Mouse (Mus musculus) liver, embryonic 13.5 days (tissue): ENCODE data around the gene Prkar1b. TPM values are rescaled to one million over a fixed set of nuclear protein-coding genes. Genes with fewer than 3 reads are reported as not detected.

Experiments
- ATAC-seq: fragments of 200-750 bp; cut with Nextera tagmentation; 2 replicates; pipeline ENCODE4 v1.8.0; 2017; ENCODE audit warnings: low read depth, mild to moderate bottlenecking, moderate number of reproducible peaks, moderate library complexity
- DNase-seq: peaks from one replicate; pipeline ENCODE4 v3.0.0; 2022
- H3K27ac ChIP-seq: fragments of 300-500 bp; sonication (generic); 2 replicates; pipeline ENCODE4 v1.5.1; 2015; ENCODE audit warnings: moderate library complexity, mild to moderate bottlenecking, inconsistent platforms
- H3K27me3 ChIP-seq: fragments of 300-500 bp; sonication (generic); 2 replicates; pipeline ENCODE4 v1.6.1; 2015; ENCODE audit warnings: mild to moderate bottlenecking, inconsistent platforms
- H3K36me3 ChIP-seq: fragments of 300-500 bp; sonication (generic); 2 replicates; pipeline ENCODE4 v1.6.1; 2015; ENCODE audit warnings: mild to moderate bottlenecking, inconsistent platforms
- H3K4me1 ChIP-seq: fragments of 300-500 bp; sonication (generic); replicated peaks from 2 replicates; pipeline ENCODE4 v1.6.1; 2015; ENCODE audit warnings: inconsistent platforms
- H3K4me2 ChIP-seq: fragments of 300-500 bp; sonication (generic); 2 replicates; pipeline ENCODE4 v1.6.1; 2015; ENCODE audit warnings: inconsistent platforms, mild to moderate bottlenecking, moderate library complexity
- H3K4me3 ChIP-seq: fragments of 300-500 bp; sonication (generic); replicated peaks from 2 replicates; pipeline ENCODE4 v1.5.1; 2015; ENCODE audit warnings: mild to moderate bottlenecking, inconsistent platforms
- H3K9ac ChIP-seq: fragments of 300-500 bp; sonication (generic); 2 replicates; pipeline ENCODE4 v1.6.1; 2015; ENCODE audit warnings: mild to moderate bottlenecking, inconsistent platforms
- H3K9me3 ChIP-seq: fragments of 300-500 bp; sonication (generic); replicated peaks from 2 replicates; pipeline ENCODE4 v1.6.1; 2016; ENCODE audit warnings: inconsistent platforms
- WGBS: fragments of 180-500 bp; shearing (Covaris S2); methylation state at CpG from one replicate; pipeline ENCODE4 v1.1.7; 2015; ENCODE audit not compliant: insufficient replicate concordance; 5-methylcytosine and 5-hydroxymethylcytosine counted together
- polyA plus RNA-seq: library from polyadenylated mRNA; unstranded; fragments of >200 nt; fragmentation: Nextera tagmentation; extraction: Ambion mirVana; gene quantifications from 2 replicates; pipeline ENCODE4 v1.2.1, GENCODE M21; 2015

Prkar1b gene
- polyA plus RNA-seq, 1 experiment from 2014 or later, result 2.6 TPM

- Histone ChIP-seq H3K9ac (no peak overlapping the region), H3K36me3 (no peaks in the 10 kb centered on the region), H3K27me3 (peaks cover 37% of the 10 kb centered on the region), H3K27ac (no peak overlapping the region), H3K4me3 (peak overlapping the region; percentile 44), H3K4me1 (no peaks in the 10 kb centered on the region), H3K4me2 (peak overlapping the region; percentile 60), H3K9me3 (no peaks in the 10 kb centered on the region)
- no peak for ATAC-seq
- DNase-seq, result no peak
- 40% methylated on average over 12 of the region's 12 CpGs for WGBS
Observed at GRCm38 (mm10) chr5:139128476-139129065, 21.2 kb downstream of the Prkar1b start.

- no peak overlapping the region for H3K9ac ChIP-seq
- no peak for ATAC-seq
- H3K9me3 ChIP-seq, result no peaks in the 10 kb centered on the region
- H3K27me3 ChIP-seq, result peaks cover 25% of the 10 kb centered on the region
- no peaks in the 10 kb centered on the region for H3K4me1 ChIP-seq
- H3K4me2 ChIP-seq, result no peak overlapping the region
- 63% methylated on average over 3 of the region's 3 CpGs for WGBS
- no peak overlapping the region for H3K4me3 ChIP-seq
- H3K36me3 ChIP-seq, result no peaks in the 10 kb centered on the region
- no peak overlapping the region for H3K27ac ChIP-seq
- no peak for DNase-seq
Observed at GRCm38 (mm10) chr5:139125717-139126116, 24.1 kb downstream of the Prkar1b start.

GRCm38 (mm10) chr5:139118961-139119276 lies 30.9 kb downstream of the Prkar1b start:
- ATAC-seq, result no peak

GRCm38 (mm10) chr5:139118139-139118960 lies 31.5 kb downstream of the Prkar1b start:
- Histone ChIP-seq H3K27me3 (no peaks in the 10 kb centered on the region), H3K4me1 (no peaks in the 10 kb centered on the region), H3K36me3 (no peaks in the 10 kb centered on the region), H3K9ac (no peak overlapping the region), H3K4me3 (no peak overlapping the region), H3K4me2 (no peak overlapping the region), H3K27ac (no peak overlapping the region), H3K9me3 (no peaks in the 10 kb centered on the region)
- no peak for DNase-seq
- no peak for ATAC-seq
- WGBS, result 45% methylated on average over 5 of the region's 5 CpGs

More at GRCm38 (mm10) chr5:139118961-139119276, 30.9 kb downstream of the Prkar1b start:
- H3K36me3 ChIP-seq, result no peaks in the 10 kb centered on the region
- no peaks in the 10 kb centered on the region for H3K9me3 ChIP-seq
- no peak overlapping the region for H3K9ac ChIP-seq
- no peaks in the 10 kb centered on the region for H3K4me1 ChIP-seq
- 38% methylated on average over 2 of the region's 2 CpGs for WGBS
- no peak overlapping the region for H3K4me3 ChIP-seq
- no peak for DNase-seq
- H3K27ac ChIP-seq, result no peak overlapping the region
- no peaks in the 10 kb centered on the region for H3K27me3 ChIP-seq
- H3K4me2 ChIP-seq, result no peak overlapping the region

- H3K4me3 ChIP-seq, result no peak overlapping the region
- no peaks in the 10 kb centered on the region for H3K27me3 ChIP-seq
- H3K4me2 ChIP-seq, result no peak overlapping the region
- no peaks in the 10 kb centered on the region for H3K36me3 ChIP-seq
- ATAC-seq, result no peak
- no peak overlapping the region for H3K9ac ChIP-seq
- no peaks in the 10 kb centered on the region for H3K9me3 ChIP-seq
- WGBS, result 71% methylated on average over 7 of the region's 7 CpGs
- H3K27ac ChIP-seq, result no peak overlapping the region
- no peak for DNase-seq
- no peaks in the 10 kb centered on the region for H3K4me1 ChIP-seq
Observed at GRCm38 (mm10) chr5:139115507-139115906, 34.3 kb downstream of the Prkar1b start.

DNA sequence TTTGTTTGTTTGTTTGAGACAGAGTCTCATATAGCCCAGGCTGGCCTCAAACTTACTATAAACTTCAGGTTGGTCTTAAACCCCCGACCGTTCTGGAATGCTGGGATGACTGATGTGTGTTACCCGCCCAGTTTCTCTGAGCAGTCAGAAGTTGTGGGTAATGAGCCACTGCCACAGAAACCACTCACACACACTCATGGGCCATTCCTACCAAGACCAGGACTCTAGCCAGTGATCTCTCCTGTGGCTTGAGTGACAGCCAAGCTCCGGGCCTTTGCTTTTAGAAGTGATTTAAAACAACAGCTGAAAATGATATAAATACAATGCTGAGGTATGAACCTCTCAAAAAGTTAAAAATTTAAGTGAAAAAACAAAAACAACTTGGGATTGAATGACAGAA lies 34.9 kb downstream of the Prkar1b start:
- Histone ChIP-seq H3K27me3 (no peaks in the 10 kb centered on the region), H3K4me3 (no peak overlapping the region), H3K4me1 (no peaks in the 10 kb centered on the region), H3K9ac (no peak overlapping the region), H3K36me3 (no peaks in the 10 kb centered on the region), H3K9me3 (no peaks in the 10 kb centered on the region), H3K4me2 (no peak overlapping the region), H3K27ac (no peak overlapping the region)
- 58% methylated on average over 4 of the region's 4 CpGs for WGBS
- no peak for DNase-seq
- ATAC-seq, result no peak

DNA sequence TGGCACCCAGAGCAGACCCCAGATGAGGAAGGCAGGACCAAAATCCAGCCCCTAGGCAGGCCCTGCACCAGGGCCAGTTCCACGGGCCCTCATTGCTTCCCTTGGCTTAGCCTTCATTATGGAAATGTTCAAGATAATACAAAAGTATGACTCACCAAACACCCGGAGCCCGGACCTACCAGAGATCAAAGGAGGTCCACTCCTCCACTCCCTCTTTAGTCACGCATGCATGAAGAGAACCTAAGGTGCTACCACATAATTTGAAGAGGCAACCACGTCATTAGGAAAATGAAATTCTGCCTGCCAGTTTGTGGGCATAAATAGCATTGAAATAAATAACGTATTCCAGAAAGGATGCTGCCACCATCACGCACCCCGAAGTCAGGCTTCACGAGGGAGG lies 37.4 kb downstream of the Prkar1b start:
- Histone ChIP-seq H3K27me3 (0 out of 2 replicates have a peak, but pooled peaks cover 3% of the 10 kb centered on the region), H3K4me1 (no peaks in the 10 kb centered on the region), H3K4me3 (no peak overlapping the region), H3K9me3 (no peaks in the 10 kb centered on the region), H3K36me3 (no peaks in the 10 kb centered on the region), H3K27ac (no peak overlapping the region), H3K4me2 (no peak overlapping the region), H3K9ac (no peak overlapping the region)
- 65% methylated on average over 9 of the region's 9 CpGs for WGBS
- ATAC-seq (no peak), DNase-seq (no peak)

GRCm38 (mm10) chr5:139111991-139112390 lies 37.8 kb downstream of the Prkar1b start:
- H3K27me3 ChIP-seq, result 0 out of 2 replicates have a peak, but pooled peaks cover 3% of the 10 kb centered on the region
- WGBS, result 69% methylated on average over 9 of the region's 9 CpGs

GRCm38 (mm10) chr5:139110140-139110855 lies 39.5 kb downstream of the Prkar1b start:
- Histone ChIP-seq H3K36me3 (no peaks in the 10 kb centered on the region), H3K4me1 (no peaks in the 10 kb centered on the region), H3K9me3 (no peaks in the 10 kb centered on the region), H3K4me2 (no peak overlapping the region), H3K27ac (no peak overlapping the region), H3K9ac (no peak overlapping the region), H3K4me3 (no peak overlapping the region), H3K27me3 (0 out of 2 replicates have a peak, but pooled peaks cover 3% of the 10 kb centered on the region)
- no peak for DNase-seq
- ATAC-seq, result no peak
- WGBS, result 63% methylated on average over 2 of the region's 2 CpGs

More at GRCm38 (mm10) chr5:139111991-139112390, 37.8 kb downstream of the Prkar1b start:
- H3K27ac ChIP-seq, result no peak overlapping the region
- no peaks in the 10 kb centered on the region for H3K36me3 ChIP-seq
- no peak overlapping the region for H3K4me2 ChIP-seq
- ATAC-seq, result no peak
- H3K4me3 ChIP-seq, result no peak overlapping the region
- no peak for DNase-seq
- H3K9me3 ChIP-seq, result no peaks in the 10 kb centered on the region
- H3K9ac ChIP-seq, result no peak overlapping the region
- H3K4me1 ChIP-seq, result no peaks in the 10 kb centered on the region

DNA sequence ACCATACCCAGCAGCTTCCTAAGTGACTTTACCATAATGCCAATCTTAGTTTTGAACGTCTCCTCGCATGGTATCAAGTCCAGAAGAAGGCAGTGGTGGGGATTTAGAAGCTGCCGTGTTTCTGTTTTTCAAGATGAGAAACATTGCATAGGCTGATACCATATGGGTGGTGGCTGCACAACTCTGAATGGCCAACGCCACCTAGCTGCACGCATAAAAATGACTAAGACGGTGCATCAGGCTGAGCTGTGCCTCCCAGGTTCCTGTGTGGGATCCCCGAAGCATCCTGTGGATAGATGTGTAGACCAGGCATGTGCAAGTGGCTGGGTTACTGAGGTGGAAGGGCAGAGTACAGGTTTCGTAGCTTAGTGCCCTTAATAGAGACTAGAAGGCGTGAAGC lies 42.0 kb downstream of the Prkar1b start:
- Histone ChIP-seq H3K9ac (no peak overlapping the region), H3K4me2 (no peak overlapping the region), H3K9me3 (no peaks in the 10 kb centered on the region), H3K4me3 (no peak overlapping the region), H3K36me3 (no peaks in the 10 kb centered on the region), H3K27ac (no peak overlapping the region), H3K27me3 (0 out of 2 replicates have a peak, but pooled peaks cover 3% of the 10 kb centered on the region), H3K4me1 (no peaks in the 10 kb centered on the region)
- ATAC-seq (no peak), DNase-seq (no peak)
- 52% methylated on average over 9 of the region's 9 CpGs for WGBS

DNA sequence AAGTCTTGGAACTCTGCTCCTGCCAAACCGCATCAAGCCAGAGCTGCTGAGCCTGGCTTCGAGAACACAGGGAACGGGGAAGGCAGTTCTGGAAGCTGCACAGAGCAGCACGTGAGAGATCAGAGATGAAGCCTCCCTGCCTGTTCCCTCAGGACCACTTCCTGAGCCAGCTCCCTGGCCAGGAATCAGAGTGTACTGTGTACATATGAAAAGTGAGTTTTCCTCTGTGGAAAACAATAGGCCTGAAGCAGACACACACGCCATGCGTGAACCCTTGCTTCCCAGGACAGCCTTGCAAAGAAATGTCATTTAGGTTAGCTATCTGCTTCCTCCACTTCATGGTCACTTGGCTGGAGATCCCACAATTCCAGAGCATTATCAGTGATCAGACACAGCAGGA lies 48.0 kb downstream of the Prkar1b start:
- no peak for DNase-seq
- Histone ChIP-seq H3K9ac (no peak overlapping the region), H3K4me2 (no peak overlapping the region), H3K27me3 (no peaks in the 10 kb centered on the region), H3K27ac (no peak overlapping the region), H3K36me3 (no peaks in the 10 kb centered on the region), H3K9me3 (no peaks in the 10 kb centered on the region), H3K4me3 (no peak overlapping the region), H3K4me1 (peaks cover 7% of the 10 kb centered on the region)
- WGBS, result 58% methylated on average over 6 of the region's 6 CpGs
- no peak for ATAC-seq
